15 mouse cellular contexts compared by ENCODE assay signal in the genomic region with DNA sequence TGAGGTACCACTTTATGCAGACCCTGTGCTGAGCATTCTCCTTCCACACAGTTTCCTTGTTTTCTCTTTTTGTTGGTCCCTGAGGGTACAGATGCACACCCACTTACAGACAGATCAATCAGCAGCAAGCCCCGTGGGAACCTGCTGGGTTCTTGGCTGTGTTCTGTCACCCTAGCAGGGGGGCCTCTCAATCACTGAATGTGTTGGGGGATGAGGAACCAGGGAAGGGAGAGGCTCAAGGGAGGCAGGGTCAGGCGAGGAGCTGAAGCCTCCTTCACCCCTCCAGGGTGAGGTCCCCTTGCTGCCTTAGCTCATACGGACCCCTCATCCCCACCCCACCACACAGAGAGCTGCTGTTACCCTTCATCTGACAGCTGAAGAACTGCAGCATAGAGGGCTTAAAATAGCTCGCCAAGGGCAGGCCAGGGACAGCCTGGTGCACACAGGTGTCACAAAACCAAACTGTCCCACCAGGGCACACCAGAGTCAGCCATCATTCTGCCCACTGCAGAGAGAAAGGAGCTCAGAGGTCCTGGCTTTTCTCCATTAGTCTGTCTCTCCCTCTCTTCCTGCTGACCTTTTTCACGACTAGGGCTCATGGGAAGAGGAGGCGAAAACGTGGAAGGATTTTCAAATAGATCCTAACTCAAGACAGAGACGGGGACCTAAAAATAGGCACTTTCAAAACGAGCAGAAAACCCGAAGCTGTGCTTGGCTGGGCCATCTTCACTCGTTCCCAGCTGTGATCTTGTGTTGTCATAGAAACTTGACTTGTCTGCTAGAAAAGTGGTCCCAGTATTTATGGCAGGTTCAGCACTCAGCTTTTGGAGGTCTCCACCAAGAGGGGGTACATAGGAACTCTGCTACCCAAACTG. TPM values are rescaled to one million over a fixed set of nuclear protein-coding genes. Genes with fewer than 3 reads are reported as not detected.
A peak's percentile ranks its signal among the peaks of the same experiment; 100 is the strongest.
DNase-seq lines count a peak whose midpoint lies in the region; ATAC-seq and TF ChIP-seq lines count a peak whose summit lies in the region.
"Had no signal": no experiment of that assay in that cellular context is flagged by ENCODE, and none has a peak within 500 bp of the region (broad histone marks: within the 10 kb centered on the region; RNA-seq: fewer than 3 reads in every experiment).

No protein-coding gene starts in this region.

- DNase-seq in frontal cortex, postnatal 10 days (ENCODE audit: low spot score in 2 of 2): no peak
- DNase-seq in midbrain, embryonic 14.5 days: no peak
- DNase-seq in heart, adult 9 months (ENCODE audit: low spot score in 2 of 2): peak; percentile 43 to 61
- no peak for DNase-seq in adrenal gland, adult 8-10 months
- DNase-seq in limb, embryonic 10.5 days (ENCODE audit: low spot score): no peak
- DNase-seq: adrenal gland, postnatal 14 days; cerebellum, adult 9-10 months; gastrocnemius, postnatal 10 days; thymus, postnatal 36 days had no signal

- peak overlapping the region; percentile 80 for H3K27ac ChIP-seq in midbrain, embryonic 16.5 days (ENCODE audit: low read length)
- no peak overlapping the region for H3K27ac ChIP-seq in midbrain, embryonic 14.5 days (replicated peaks; ENCODE audit: low read depth, low read length)
- H3K27ac ChIP-seq in limb, embryonic 10.5 days: no peak overlapping the region
- H3K27ac ChIP-seq: embryonic facial prominence, embryonic 12.5 days had no signal

- ATAC-seq in frontal cortex, adult (ENCODE audit: low TSS enrichment): peak; percentile 62
- ATAC-seq in midbrain, embryonic 16.5 days: 0 out of 2 replicates have a peak, but pooled peaks have one; percentile 22
- no peak for ATAC-seq in midbrain, embryonic 14.5 days (ENCODE audit: low FRiP score, low TSS enrichment)
- ATAC-seq: lung, postnatal 0 days had no signal

- no peaks in the 10 kb centered on the region for H3K9me3 ChIP-seq in midbrain, embryonic 16.5 days (replicated peaks; ENCODE audit: control insufficient read depth, low read length, poor library complexity, severe bottlenecking)
- H3K9me3 ChIP-seq in midbrain, embryonic 14.5 days (ENCODE audit: control insufficient read depth, low read length): no peaks in the 10 kb centered on the region
- no peaks in the 10 kb centered on the region for H3K9me3 ChIP-seq in limb, embryonic 10.5 days (replicated peaks)
- H3K9me3 ChIP-seq: embryonic facial prominence, embryonic 12.5 days had no signal

- 36% methylated on average over 11 of the region's 11 CpGs for WGBS in midbrain, embryonic 16.5 days
- 50% methylated on average over 11 of the region's 11 CpGs for WGBS in midbrain, embryonic 14.5 days
- 51% methylated on average over 11 of the region's 11 CpGs for WGBS in limb, embryonic 10.5 days

- peaks cover 8% of the 10 kb centered on the region for H3K4me1 ChIP-seq in midbrain, embryonic 16.5 days (ENCODE audit: control insufficient read depth, insufficient read depth, low read length)
- H3K4me1 ChIP-seq in midbrain, embryonic 14.5 days (ENCODE audit: control insufficient read depth, insufficient read depth, low read length): 0 out of 2 replicates have a peak, but pooled peaks cover 3% of the 10 kb centered on the region
- H3K4me1 ChIP-seq in limb, embryonic 10.5 days: no peaks in the 10 kb centered on the region
- H3K4me1 ChIP-seq: embryonic facial prominence, embryonic 12.5 days had no signal

- H3ac ChIP-seq in myocyte (ENCODE audit: control insufficient read depth, insufficient read length): no peak overlapping the region

- H3K36me3 ChIP-seq in midbrain, embryonic 16.5 days (ENCODE audit: control insufficient read depth, insufficient read depth, low read length): peaks cover 16% of the 10 kb centered on the region
- no peaks in the 10 kb centered on the region for H3K36me3 ChIP-seq in midbrain, embryonic 14.5 days (ENCODE audit: control insufficient read depth, insufficient read depth, low read length)
- no peaks in the 10 kb centered on the region for H3K36me3 ChIP-seq in myocyte (ENCODE audit: control insufficient read depth, insufficient read depth)
- H3K36me3 ChIP-seq in limb, embryonic 10.5 days: no peaks in the 10 kb centered on the region
- H3K36me3 ChIP-seq: embryonic facial prominence, embryonic 12.5 days had no signal

- no peak overlapping the region for H3K9ac ChIP-seq in midbrain, embryonic 16.5 days (ENCODE audit: low read depth, low read length)
- H3K9ac ChIP-seq in midbrain, embryonic 14.5 days (replicated peaks; ENCODE audit: low read length): no peak overlapping the region
- H3K9ac ChIP-seq: embryonic facial prominence, embryonic 12.5 days had no signal

- TF ChIP-seq POLR2A in myocyte (IDR thresholded peaks at IDR 0.05; ENCODE audit: insufficient read length, low read depth): no peak

- no peaks in the 10 kb centered on the region for H3K79me2 ChIP-seq in myocyte (ENCODE audit: control insufficient read depth, insufficient read depth)

- H3K27me3 ChIP-seq in midbrain, embryonic 16.5 days (ENCODE audit: control insufficient read depth, insufficient read depth, low read depth, low read length): no peaks in the 10 kb centered on the region
- no peaks in the 10 kb centered on the region for H3K27me3 ChIP-seq in midbrain, embryonic 14.5 days (ENCODE audit: control insufficient read depth, insufficient read depth, low read length)
- peaks cover 32% of the 10 kb centered on the region for H3K27me3 ChIP-seq in myocyte (ENCODE audit: control insufficient read depth, insufficient read depth, insufficient read length)
- no peaks in the 10 kb centered on the region for H3K27me3 ChIP-seq in limb, embryonic 10.5 days (ENCODE audit: low read depth, poor library complexity, severe bottlenecking)
- H3K27me3 ChIP-seq: embryonic facial prominence, embryonic 12.5 days had no signal

- no peak overlapping the region; the same call in 1 of the 2 replicates for H3K4me2 ChIP-seq in midbrain, embryonic 16.5 days (ENCODE audit: low read length)
- no peak overlapping the region for H3K4me2 ChIP-seq in midbrain, embryonic 14.5 days (ENCODE audit: low read length)
- no peak overlapping the region for H3K4me2 ChIP-seq in myocyte (ENCODE audit: low read depth)
- H3K4me2 ChIP-seq: embryonic facial prominence, embryonic 12.5 days had no signal

- no peak overlapping the region for H3K4me3 ChIP-seq in midbrain, embryonic 16.5 days (ENCODE audit: low read depth, low read length)
- H3K4me3 ChIP-seq in midbrain, embryonic 14.5 days (replicated peaks; ENCODE audit: low read depth, low read length): no peak overlapping the region
- no peak overlapping the region for H3K4me3 ChIP-seq in myocyte
- no peak overlapping the region for H3K4me3 ChIP-seq in limb, embryonic 10.5 days
- H3K4me3 ChIP-seq: embryonic facial prominence, embryonic 12.5 days had no signal

TF ChIP-seq in myocyte, 11 proteins besides CTCF, POLR2A, EP300 and RAD21:
- TF ChIP-seq MYOD1 (IDR thresholded peaks at IDR 0.05; ENCODE audit: control insufficient read depth in 1 of 3, insufficient read length in 2 of 3, low read depth in 2 of 3): peak in 2 of 3 experiments; percentile 12 to 40
- no peak for TF ChIP-seq SRF (IDR thresholded peaks at IDR 0.05; ENCODE audit: control insufficient read depth, insufficient read length, low read depth)
- TF ChIP-seq MYOG (IDR thresholded peaks at IDR 0.05; ENCODE audit: control insufficient read depth in 1 of 3, insufficient read depth in 1 of 3, insufficient read length in 2 of 3, low read depth in 2 of 3): peak in 1 of 3 experiments; percentile 11

RNA-seq across cellular contexts. Expression of a gene that starts 55.8 kb away (rescaled TPM):
- 56.8 and 61.1 TPM in 2 replicates for polyA plus RNA-seq in midbrain, embryonic 16.5 days (2015; fragmentation: Nextera tagmentation; extraction: Ambion mirVana)
- 38.3 and 44.6 TPM in 2 replicates for polyA plus RNA-seq in midbrain, embryonic 14.5 days (2014; fragmentation: Nextera tagmentation; extraction: Ambion mirVana)
- 0.01 TPM for polyA plus RNA-seq in myocyte (2012; fragmentation: generic; extraction: Trizol)
- 1 to 10 TPM; 5.3 to 9.0 (median 7.2) TPM for total RNA-seq in adrenal gland, adult 8-10 months (2022)
- 0.23 and 1.0 TPM in 2 replicates for polyA plus RNA-seq in limb, embryonic 10.5 days (2016; fragmentation: Nextera tagmentation; extraction: Ambion mirVana)
- polyA plus RNA-seq: liver, adult 2 months; lung, postnatal 0 days had no signal

Comparison
In these comparisons a context has a peak if more than half of its experiments do, and no peak if none do; other contexts are left out.
1. DNase-seq: peak in heart, adult 9 months (2 of 2); none in frontal cortex, postnatal 10 days (0 of 2), midbrain, embryonic 14.5 days (single experiment), adrenal gland, adult 8-10 months (single experiment) and limb, embryonic 10.5 days (single experiment).
2. RNA of a gene that starts 55.8 kb away (polyA plus RNA-seq): 56.8 to 61.1 TPM in midbrain, embryonic 16.5 days and 38.3 to 44.6 TPM in midbrain, embryonic 14.5 days; 0.23 to 1.0 TPM in limb, embryonic 10.5 days and 0.01 TPM in myocyte (single experiment); every median in the first group is over 10 times any median in the second.